Mouse (Mus musculus): ENCODE data around the gene Plvap.

DNA sequence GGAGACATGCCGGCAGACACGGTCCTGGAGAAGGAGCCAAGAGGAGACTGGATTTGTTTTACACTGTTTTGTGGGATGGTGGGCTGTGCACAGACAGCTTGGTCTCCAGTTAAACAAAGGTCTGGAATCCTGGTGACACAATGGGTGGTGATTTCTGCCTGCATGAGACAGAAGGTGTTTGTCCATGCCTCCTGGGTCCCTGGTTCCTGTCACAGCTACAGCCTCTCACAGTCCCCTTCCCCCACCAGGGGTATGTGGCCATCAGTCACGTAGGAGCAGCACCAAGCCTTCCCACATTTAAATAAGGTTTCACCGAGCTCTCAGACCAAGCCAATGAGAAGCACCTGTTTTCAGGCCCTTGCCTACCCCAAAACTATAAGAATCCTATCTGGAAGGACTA, 60.2 kb downstream of the Plvap start:
- no peak for TF ChIP-seq CTCF (IDR thresholded peaks at IDR 0.05; ENCODE audit: control insufficient read depth, insufficient read depth, low read length)
- TF ChIP-seq POLR2A (IDR thresholded peaks at IDR 0.05; ENCODE audit: borderline replicate concordance, control insufficient read depth, low read depth, low read length), result no peak

Data from bone marrow, adult 2 months (tissue).